Comparison of ENCODE assay signal across 26 mouse cellular contexts in the genomic region with DNA sequence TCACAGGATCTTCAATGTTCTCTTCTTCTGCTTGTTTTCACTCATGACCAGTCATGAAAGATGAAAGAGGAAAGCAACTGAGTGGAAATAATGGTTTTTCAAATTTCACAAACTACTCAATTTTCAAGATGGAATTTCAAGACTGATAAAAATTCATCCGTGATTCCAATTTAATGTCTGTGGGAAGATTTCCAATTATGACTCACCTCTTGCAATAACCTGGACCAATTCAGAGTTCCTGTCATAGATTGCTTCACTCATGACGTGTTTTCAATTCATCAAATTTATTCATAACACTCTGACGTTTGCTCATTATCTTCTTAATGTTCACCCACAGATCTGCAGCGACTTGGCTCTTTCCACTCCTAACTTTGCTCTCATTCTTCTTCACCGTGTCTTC.
"Had no signal": no experiment of that assay in that cellular context is flagged by ENCODE, and none has a peak within 500 bp of the region (broad histone marks: within the 10 kb centered on the region; RNA-seq: fewer than 3 reads in every experiment).

No protein-coding gene starts in this region.

- DNase-seq: gastrocnemius, adult 2 months; gastrocnemius, postnatal 14 days; gastrocnemius, postnatal 36 days; heart, adult 11 months; heart, postnatal 10 days; heart, postnatal 4 days; kidney, adult 11 months; kidney, adult 2 months; kidney, adult 9 months; kidney, postnatal 25 days; kidney, postnatal 4 days; left cerebral cortex, postnatal 4 days had no signal

- H3K9ac ChIP-seq: heart, embryonic 12.5 days; hindbrain, embryonic 12.5 days; hindbrain, embryonic 15.5 days; kidney, embryonic 15.5 days; limb, embryonic 13.5 days; limb, embryonic 15.5 days; liver, embryonic 12.5 days; liver, embryonic 14.5 days had no signal

- ATAC-seq: hindbrain, postnatal 0 days; intestine, embryonic 16.5 days; liver, embryonic 12.5 days had no signal

- H3K9me3 ChIP-seq: heart, embryonic 10.5 days; heart, embryonic 12.5 days; hindbrain, embryonic 10.5 days; hindbrain, embryonic 12.5 days; hindbrain, embryonic 15.5 days; kidney, embryonic 15.5 days; limb, embryonic 13.5 days; limb, embryonic 15.5 days; liver, embryonic 12.5 days had no signal

- H3K36me3 ChIP-seq: heart, embryonic 10.5 days; heart, embryonic 12.5 days; hindbrain, embryonic 10.5 days; hindbrain, embryonic 12.5 days; hindbrain, embryonic 15.5 days; kidney, embryonic 15.5 days; limb, embryonic 13.5 days; limb, embryonic 15.5 days; liver, embryonic 12.5 days had no signal

- H3K4me1 ChIP-seq: heart, embryonic 10.5 days; heart, embryonic 12.5 days; hindbrain, embryonic 10.5 days; hindbrain, embryonic 12.5 days; hindbrain, embryonic 15.5 days; kidney, embryonic 15.5 days; limb, embryonic 13.5 days; limb, embryonic 15.5 days; liver, embryonic 12.5 days had no signal

- H3K4me2 ChIP-seq: heart, embryonic 12.5 days; hindbrain, embryonic 12.5 days; hindbrain, embryonic 15.5 days; kidney, embryonic 15.5 days; limb, embryonic 13.5 days; limb, embryonic 15.5 days; liver, embryonic 12.5 days had no signal

- H3K27ac ChIP-seq: gastrocnemius, adult 2 months; heart, embryonic 10.5 days; hindbrain, embryonic 10.5 days; hindbrain, embryonic 12.5 days; hindbrain, embryonic 15.5 days; hindbrain, postnatal 0 days; kidney, embryonic 15.5 days; kidney, postnatal 0 days; layer of hippocampus, adult 2 months; limb, embryonic 13.5 days; limb, embryonic 15.5 days; liver, embryonic 12.5 days; liver, embryonic 14.5 days had no signal

- H3K4me3 ChIP-seq: gastrocnemius, adult 2 months; heart, embryonic 10.5 days; heart, embryonic 12.5 days; hindbrain, embryonic 10.5 days; hindbrain, embryonic 12.5 days; hindbrain, embryonic 15.5 days; kidney, embryonic 15.5 days; layer of hippocampus, adult 2 months; limb, embryonic 13.5 days; limb, embryonic 15.5 days; liver, embryonic 12.5 days had no signal

- H3K27me3 ChIP-seq: heart, embryonic 12.5 days; hindbrain, embryonic 12.5 days; hindbrain, embryonic 15.5 days; kidney, embryonic 15.5 days; limb, embryonic 13.5 days; limb, embryonic 15.5 days; liver, embryonic 12.5 days had no signal
